Mouse (Mus musculus) lung, embryonic 16.5 days (tissue): ENCODE measurements around the gene Gm14406. TPM values are rescaled to one million over a fixed set of nuclear protein-coding genes. Genes with fewer than 3 reads are reported as not detected.
"Not testable (repeated sequence)": the region's sequence is repeated elsewhere in the genome, so short reads cannot be mapped to it uniquely, and the experiment has no call there.

Source experiments
- ATAC-seq: fragments of 200-750 bp; cut with Nextera tagmentation; 2 replicates; pipeline ENCODE4 v1.8.0; 2017; ENCODE audit warnings: low read depth, mild to moderate bottlenecking, moderate library complexity
- H3K27ac ChIP-seq: fragments of 300-500 bp; sonication (generic); 2 replicates; pipeline ENCODE4 v1.5.1; 2014; ENCODE audit warnings: mild to moderate bottlenecking, control low read depth, low read length
- H3K27me3 ChIP-seq: fragments of 300-500 bp; sonication (generic); 2 replicates; pipeline ENCODE4 v1.6.1; 2014; ENCODE audit warnings: low read depth, low read length, mixed read lengths; ENCODE audit not compliant: control insufficient read depth, insufficient read depth
- H3K36me3 ChIP-seq: fragments of 300-500 bp; sonication (generic); 2 replicates; pipeline ENCODE4 v1.6.1; 2014; ENCODE audit warnings: low read length; ENCODE audit not compliant: control insufficient read depth, insufficient read depth
- H3K4me1 ChIP-seq: fragments of 300-500 bp; sonication (generic); replicated peaks from 2 replicates; pipeline ENCODE4 v1.6.1; 2014; ENCODE audit warnings: low read length, mixed read lengths; ENCODE audit not compliant: control insufficient read depth, insufficient read depth
- H3K4me2 ChIP-seq: fragments of 300-500 bp; sonication (generic); 2 replicates; pipeline ENCODE4 v1.6.1; 2014; ENCODE audit warnings: low read depth, low read length, control low read depth
- H3K4me3 ChIP-seq: fragments of 300-500 bp; sonication (generic); 2 replicates; pipeline ENCODE4 v1.5.1; 2014; ENCODE audit warnings: mild to moderate bottlenecking, low read length, control low read depth
- H3K9ac ChIP-seq: fragments of 300-500 bp; sonication (generic); 2 replicates; pipeline ENCODE4 v1.6.1; 2014; ENCODE audit warnings: low read length, control low read depth
- H3K9me3 ChIP-seq: fragments of 300-500 bp; sonication (generic); 2 replicates; pipeline ENCODE4 v1.6.1; 2016; ENCODE audit warnings: low read length; ENCODE audit not compliant: control insufficient read depth
- WGBS: fragments of 180-500 bp; shearing (Covaris S2); extraction: QIAGEN DNeasy Blood & Tissue Kit; methylation state at CpG from one replicate; pipeline ENCODE4 v1.1.7; 2014; 5-methylcytosine and 5-hydroxymethylcytosine counted together
- polyA plus RNA-seq: library from polyadenylated mRNA; unstranded; fragments of >200 nt; fragmentation: Nextera tagmentation; extraction: Ambion mirVana; gene quantifications from 2 replicates; pipeline ENCODE4 v1.2.1, GENCODE M21; 2015

Gene Gm14406
- not detected in 2 replicates for polyA plus RNA-seq

DNA sequence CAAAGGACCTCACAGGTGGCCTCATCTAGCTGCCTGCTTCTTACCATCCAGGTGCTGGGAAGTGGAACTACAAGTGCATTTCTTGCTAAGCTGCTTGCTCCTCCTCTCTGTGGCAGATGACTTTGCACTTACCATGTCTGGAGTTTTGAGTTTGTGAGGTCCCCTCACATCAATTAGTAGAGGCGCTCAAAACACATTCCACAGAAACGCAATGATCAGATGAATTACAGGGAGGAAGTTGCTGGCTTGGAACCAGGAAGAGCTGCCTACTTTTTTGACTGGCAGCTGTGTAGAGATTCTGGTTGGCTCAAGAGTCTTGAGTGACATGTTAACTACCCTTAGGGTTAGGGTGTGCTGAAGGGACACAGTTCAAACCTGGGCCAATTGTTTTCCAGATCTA, at the start of gene Gm14406:
Gene Gm14406 (minus strand): TSS at position 213 of the 400 bp plus-strand sequence.
- not testable (repeated sequence) for H3K9ac ChIP-seq, H3K4me2 ChIP-seq, H3K4me3 ChIP-seq, H3K27me3 ChIP-seq, H3K36me3 ChIP-seq, H3K27ac ChIP-seq, H3K9me3 ChIP-seq, ATAC-seq, H3K4me1 ChIP-seq
- WGBS, result 92% methylated on average over 2 of the region's 2 CpGs

DNA sequence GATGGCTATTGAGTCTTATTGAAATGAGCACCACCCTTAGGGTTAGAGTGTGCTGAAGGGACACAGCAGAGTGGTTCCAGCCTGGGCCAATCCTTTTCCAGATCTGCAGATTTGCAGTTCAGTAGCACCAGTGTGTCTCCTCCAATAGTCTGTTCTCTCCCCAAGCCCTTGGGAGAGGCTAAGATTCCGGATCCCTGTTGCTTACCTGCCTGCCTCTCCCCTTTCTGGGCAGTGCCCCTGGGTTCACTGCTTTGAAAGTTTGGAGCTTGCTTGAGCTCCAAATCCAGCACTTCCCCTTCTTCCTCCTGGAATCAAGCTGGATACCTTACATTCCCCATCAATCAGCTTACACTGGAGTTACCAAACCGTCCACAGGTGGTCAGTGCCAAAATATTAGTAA, 2.9 kb downstream of the Gm14406 start:
- H3K9ac ChIP-seq, H3K27ac ChIP-seq, H3K4me1 ChIP-seq, H3K9me3 ChIP-seq, H3K4me3 ChIP-seq, H3K27me3 ChIP-seq, ATAC-seq, H3K36me3 ChIP-seq, H3K4me2 ChIP-seq: not testable (repeated sequence)
- whole genome bisulfite sequencing, result 57% methylated on average over 1 of the region's 2 CpGs

- not testable (repeated sequence) for H3K9ac ChIP-seq, H3K9me3 ChIP-seq, H3K27ac ChIP-seq, ATAC-seq, H3K27me3 ChIP-seq, H3K36me3 ChIP-seq, H3K4me3 ChIP-seq, H3K4me2 ChIP-seq, H3K4me1 ChIP-seq
- WGBS, result 67% methylated on average over 4 of the region's 4 CpGs
Measured at GRCm38 (mm10) chr2:177559365-177559764, 18.6 kb downstream of the Gm14406 start.

DNA sequence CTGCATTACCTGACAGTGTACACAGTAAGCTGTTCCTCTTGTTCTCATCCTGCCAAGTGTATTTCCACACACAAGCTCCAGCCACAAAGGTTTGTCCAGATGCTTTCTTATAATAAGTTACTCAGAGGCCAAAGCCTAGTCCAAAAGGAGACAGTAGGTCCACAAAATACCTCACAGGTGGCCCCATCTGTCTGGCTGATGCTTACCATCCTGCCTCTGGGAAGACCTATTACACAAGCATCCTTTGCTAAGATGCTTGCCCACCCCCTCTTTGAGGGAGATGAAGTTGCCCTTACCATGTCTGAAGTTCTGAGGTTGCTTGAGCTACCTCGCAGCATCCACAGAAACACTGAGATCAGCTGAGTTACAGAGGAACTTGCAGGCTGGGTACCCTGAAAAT, 22.7 kb downstream of the Gm14406 start:
- H3K36me3 ChIP-seq, H3K4me2 ChIP-seq, H3K4me1 ChIP-seq, H3K4me3 ChIP-seq, H3K27me3 ChIP-seq, ATAC-seq, H3K27ac ChIP-seq, H3K9me3 ChIP-seq, H3K9ac ChIP-seq: not testable (repeated sequence)
- no CpG with 5 or more reads among the region's 1 CpGs for WGBS

DNA sequence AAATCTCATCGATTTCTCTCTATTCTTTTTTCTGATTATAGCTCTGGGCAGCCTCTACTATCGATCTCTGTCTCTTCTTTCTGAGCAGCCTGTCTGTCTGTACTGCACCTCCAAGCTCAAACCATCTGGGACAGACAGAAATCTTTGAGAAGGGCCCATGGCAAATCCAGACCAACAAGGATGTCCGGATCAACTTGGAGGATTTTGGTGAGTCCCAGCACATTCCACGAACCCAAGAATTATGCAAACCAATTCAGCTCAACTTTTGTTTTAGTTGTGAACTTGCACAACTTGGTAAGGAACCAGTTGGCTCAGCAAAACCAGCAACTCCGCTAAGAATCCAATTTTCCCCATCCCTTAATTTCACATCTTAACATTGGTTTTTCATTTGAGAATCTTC, 40.3 kb downstream of the Gm14406 start:
- WGBS, result 76% methylated on average over 5 of the region's 5 CpGs
- not testable (repeated sequence) for ATAC-seq

GRCm38 (mm10) chr2:177537141-177537540, 40.9 kb downstream of the Gm14406 start:
- H3K9me3 ChIP-seq, H3K4me3 ChIP-seq, H3K9ac ChIP-seq, H3K27ac ChIP-seq, H3K27me3 ChIP-seq, ATAC-seq, H3K36me3 ChIP-seq, H3K4me2 ChIP-seq, H3K4me1 ChIP-seq: not testable (repeated sequence)
- 83% methylated on average over 2 of the region's 2 CpGs for WGBS

More for the DNA sequence above, 40.3 kb downstream of the Gm14406 start:
- not testable (repeated sequence) for H3K9me3 ChIP-seq, H3K4me3 ChIP-seq, H3K4me2 ChIP-seq, H3K4me1 ChIP-seq, H3K27ac ChIP-seq, H3K9ac ChIP-seq, H3K27me3 ChIP-seq, H3K36me3 ChIP-seq

DNA sequence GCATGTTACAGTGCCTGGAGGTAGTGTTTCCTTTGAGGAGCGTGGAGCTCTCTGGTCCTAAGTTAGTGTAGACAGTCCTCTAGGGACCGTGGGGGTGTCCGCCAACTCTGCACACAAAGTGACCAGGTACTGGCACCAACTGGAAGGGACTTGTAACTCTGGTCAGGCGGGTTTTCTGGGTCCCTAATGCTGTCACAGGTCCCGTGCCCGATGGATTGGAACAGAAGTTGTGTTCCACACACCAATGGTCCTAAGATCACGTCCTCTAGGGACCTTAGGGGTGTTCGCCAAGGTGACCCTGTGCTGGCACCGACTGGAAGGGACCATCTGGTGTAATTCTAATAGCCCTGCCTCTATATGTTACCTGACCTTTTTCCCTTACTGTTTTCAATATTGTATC, 42.1 kb downstream of the Gm14406 start:
- H3K9me3 ChIP-seq, result no peaks in the 10 kb centered on the region
- H3K4me1 ChIP-seq, result no peaks in the 10 kb centered on the region
- H3K27ac ChIP-seq, result no peak overlapping the region
- no peaks in the 10 kb centered on the region for H3K36me3 ChIP-seq
- no peak overlapping the region for H3K9ac ChIP-seq
- WGBS, result 66% methylated on average over 9 of the region's 9 CpGs
- H3K4me3 ChIP-seq, result no peak overlapping the region
- H3K4me2 ChIP-seq, result no peak overlapping the region
- H3K27me3 ChIP-seq, result no peaks in the 10 kb centered on the region
- ATAC-seq, result no peak

DNA sequence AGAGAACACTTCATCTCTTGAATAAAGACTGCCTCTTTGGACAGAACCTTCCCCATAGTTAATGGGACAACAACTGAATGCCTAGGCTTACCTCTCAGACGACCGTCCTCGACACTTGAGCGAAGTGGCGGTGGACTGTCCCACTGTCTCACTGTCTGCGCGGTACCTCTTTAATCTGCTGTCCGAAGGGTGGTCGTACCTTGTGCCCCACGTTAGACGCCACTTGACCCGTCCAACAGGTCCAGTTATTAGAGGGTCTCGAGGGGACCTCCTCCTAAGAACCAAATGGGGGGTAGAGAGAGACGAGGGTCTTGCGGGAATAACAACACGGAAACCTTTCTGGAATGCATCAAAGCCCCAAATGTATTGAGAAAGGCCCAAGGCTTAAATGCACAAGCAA, 53.8 kb downstream of the Gm14406 start:
- not testable (repeated sequence) for ATAC-seq, H3K36me3 ChIP-seq, H3K9ac ChIP-seq, H3K9me3 ChIP-seq, H3K4me3 ChIP-seq, H3K27ac ChIP-seq, H3K4me1 ChIP-seq, H3K27me3 ChIP-seq, H3K4me2 ChIP-seq
- WGBS, result 88% methylated on average over 16 of the region's 16 CpGs

DNA sequence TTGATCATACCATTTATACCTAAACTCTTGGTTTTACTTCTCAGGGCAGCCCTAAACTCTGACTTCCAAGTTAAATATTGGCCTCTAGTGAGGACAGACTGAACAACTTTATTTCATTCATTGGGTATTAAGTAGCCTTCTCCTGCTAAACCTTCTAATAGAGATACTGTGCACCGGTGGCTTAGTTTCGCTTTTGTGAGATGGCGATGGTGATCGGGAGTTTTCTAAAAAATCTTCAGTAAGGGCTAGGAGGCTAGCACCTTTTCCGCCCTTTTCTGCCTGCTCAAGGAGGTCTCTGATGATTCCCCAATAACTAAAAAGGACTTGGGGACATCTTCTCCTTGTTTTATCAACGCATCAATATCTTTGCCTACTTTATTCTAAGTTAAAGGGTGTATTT, 54.3 kb downstream of the Gm14406 start:
- WGBS, result 84% methylated on average over 6 of the region's 6 CpGs
- H3K4me2 ChIP-seq, result not testable (repeated sequence)

GRCm38 (mm10) chr2:177523061-177523460, 54.9 kb downstream of the Gm14406 start:
- Histone ChIP-seq H3K9me3 (peaks cover 4% of the 10 kb centered on the region; the same call in 1 of the 2 replicates), H3K36me3 (no peaks in the 10 kb centered on the region), H3K4me3 (no peak overlapping the region), H3K27me3 (no peaks in the 10 kb centered on the region), H3K27ac (no peak overlapping the region), H3K9ac (no peak overlapping the region), H3K4me1 (no peaks in the 10 kb centered on the region), H3K4me2 (no peak overlapping the region)
- 85% methylated on average over 20 of the region's 20 CpGs for WGBS
- ATAC-seq, result no peak

More for the DNA sequence above, 54.3 kb downstream of the Gm14406 start:
- not testable (repeated sequence) for H3K36me3 ChIP-seq, H3K27ac ChIP-seq, H3K27me3 ChIP-seq, H3K9ac ChIP-seq, H3K4me1 ChIP-seq, H3K4me3 ChIP-seq, ATAC-seq, H3K9me3 ChIP-seq
